Mouse (Mus musculus) MEL (cell line): ENCODE measurements around the gene Gm4131.

Source experiments
- CHD1 ChIP-seq: IDR thresholded peaks from 2 replicates; pipeline ENCODE4 v1.6.1; 2012; ENCODE audit warnings: low read depth, mild to moderate bottlenecking, inconsistent platforms, low read length, improper control_type of control experiment
- CTCF ChIP-seq, 3 experiments: IDR thresholded peaks in 2 of 3; conservative IDR thresholded peaks in 1 of 3; 2 replicates each; pipeline ENCODE4 v1.5.1; 2011 to 2012; ENCODE audit warnings: low read length in 3 of 3, low read depth in 2 of 3, mild to moderate bottlenecking in 2 of 3, improper control_type of control experiment in 1 of 3, inconsistent platforms in 1 of 3, mixed read lengths in 1 of 3, moderate library complexity in 1 of 3; ENCODE audit not compliant: control insufficient read depth in 1 of 3, insufficient read depth in 1 of 3, poor library complexity in 1 of 3, severe bottlenecking in 1 of 3
- ELF1 ChIP-seq: IDR thresholded peaks from 2 replicates; pipeline ENCODE4 v1.6.1; 2014; ENCODE audit warnings: low read depth, mild to moderate bottlenecking, inconsistent platforms, low read length, improper control_type of control experiment, moderate library complexity
- EP300 ChIP-seq, 2 experiments: IDR thresholded peaks; 2 replicates each; pipeline ENCODE4 v1.6.1; 2011; ENCODE audit warnings: improper control_type of control experiment in 2 of 2, low read length in 2 of 2, low read depth in 1 of 2, mild to moderate bottlenecking in 1 of 2
- GATA1 ChIP-seq: IDR thresholded peaks from 2 replicates; pipeline ENCODE4 v1.6.1; 2011; ENCODE audit warnings: low read depth, low read length, improper control_type of control experiment
- HCFC1 ChIP-seq: IDR thresholded peaks from 2 replicates; pipeline ENCODE4 v1.6.1; 2012; ENCODE audit warnings: low read depth, mild to moderate bottlenecking, inconsistent platforms, low read length, improper control_type of control experiment, moderate library complexity
- MAFK ChIP-seq: IDR thresholded peaks from 2 replicates; pipeline ENCODE4 v1.6.1; 2011; ENCODE audit warnings: low read depth, mild to moderate bottlenecking, low read length, improper control_type of control experiment, borderline replicate concordance
- MAZ ChIP-seq: IDR thresholded peaks from 2 replicates; pipeline ENCODE4 v1.6.1; 2012; ENCODE audit warnings: low read depth, mild to moderate bottlenecking, inconsistent platforms, low read length, improper control_type of control experiment
- NRF1 ChIP-seq: IDR thresholded peaks from 2 replicates; pipeline ENCODE4 v1.6.1; 2014; ENCODE audit warnings: low read depth, mild to moderate bottlenecking, inconsistent platforms, low read length, improper control_type of control experiment, moderate library complexity; ENCODE audit not compliant: poor library complexity, insufficient read depth, severe bottlenecking
- POLR2A ChIP-seq, 2 experiments: IDR thresholded peaks; 2 replicates each; pipeline ENCODE4 v1.6.1; 2011 to 2012; ENCODE audit warnings: low read length in 2 of 2, mild to moderate bottlenecking in 2 of 2, control low read depth in 1 of 2, improper control_type of control experiment in 1 of 2, low read depth in 1 of 2, moderate library complexity in 1 of 2; ENCODE audit not compliant: control insufficient read depth in 1 of 2, insufficient read depth in 1 of 2, poor library complexity in 1 of 2
- RAD21 ChIP-seq: IDR thresholded peaks from 2 replicates; pipeline ENCODE4 v1.6.1; 2011; ENCODE audit warnings: mild to moderate bottlenecking, low read depth, low read length, improper control_type of control experiment
- UBTF ChIP-seq: IDR thresholded peaks from 2 replicates; pipeline ENCODE4 v1.6.1; 2012; ENCODE audit warnings: low read depth, mild to moderate bottlenecking, inconsistent platforms, low read length, improper control_type of control experiment, moderate library complexity, borderline replicate concordance; ENCODE audit not compliant: insufficient read depth
- USF1 ChIP-seq: IDR thresholded peaks from 2 replicates; pipeline ENCODE4 v1.6.1; 2014; ENCODE audit warnings: low read depth, mild to moderate bottlenecking, inconsistent platforms, low read length, improper control_type of control experiment, moderate library complexity
- ZNF384 ChIP-seq: IDR thresholded peaks from 2 replicates; pipeline ENCODE4 v1.6.1; 2012; ENCODE audit warnings: low read depth, mild to moderate bottlenecking, inconsistent platforms, low read length, improper control_type of control experiment

DNA sequence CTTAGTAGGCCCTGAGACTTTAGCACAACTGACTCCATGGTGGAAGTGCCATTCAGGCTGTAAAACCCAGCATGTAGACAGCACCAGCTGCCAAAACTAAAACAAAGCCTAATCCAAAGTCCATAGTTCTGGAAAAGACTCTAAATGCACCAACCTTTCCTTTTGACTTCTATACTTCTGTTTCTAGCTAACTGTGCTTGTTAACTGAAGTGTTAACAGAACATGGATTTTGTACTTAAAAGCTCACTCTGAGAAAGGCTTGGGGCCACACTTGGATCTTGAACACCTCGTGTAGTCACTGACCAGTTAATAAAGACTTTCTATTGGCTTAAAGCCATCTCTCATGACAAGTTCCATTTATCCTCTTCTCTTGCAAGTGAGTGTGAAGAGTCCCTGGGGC, 123.8 kb downstream of the Gm4131 start:
- TF ChIP-seq ELF1 = no peak
- no peak for TF ChIP-seq UBTF
- no peak for TF ChIP-seq MAFK
- no peak for TF ChIP-seq POLR2A (IDR thresholded peaks at IDR 0.05; ENCODE audit: control insufficient read depth in 1 of 2, insufficient read depth in 1 of 2, low read depth in 1 of 2, low read length in 2 of 2, poor library complexity in 1 of 2)
- TF ChIP-seq CHD1 = no peak
- TF ChIP-seq NRF1 = no peak
- no peak for TF ChIP-seq CTCF (IDR thresholded peaks at IDR 0.05 in 2 of 3, conservative IDR thresholded peaks at IDR 0.05 in 1 of 3; ENCODE audit: control insufficient read depth in 1 of 3, insufficient read depth in 1 of 3, low read depth in 2 of 3, low read length in 3 of 3, poor library complexity in 1 of 3, severe bottlenecking in 1 of 3)
- TF ChIP-seq USF1 = no peak
- no peak for TF ChIP-seq MAZ
- no peak for TF ChIP-seq HCFC1
- TF ChIP-seq GATA1 = no peak
- TF ChIP-seq RAD21 = no peak
- no peak for TF ChIP-seq EP300 (IDR thresholded peaks at IDR 0.05; ENCODE audit: low read depth in 1 of 2, low read length in 2 of 2)
- no peak for TF ChIP-seq ZNF384
